Mouse (Mus musculus): ENCODE measurements at regions not wholly inside any gene's neighbourhood (a gene's known extent, or its start where the extent isn't known, plus 50 kb on each side); places are given as distances from the start of the nearest gene placed in this dataset.

DNA sequence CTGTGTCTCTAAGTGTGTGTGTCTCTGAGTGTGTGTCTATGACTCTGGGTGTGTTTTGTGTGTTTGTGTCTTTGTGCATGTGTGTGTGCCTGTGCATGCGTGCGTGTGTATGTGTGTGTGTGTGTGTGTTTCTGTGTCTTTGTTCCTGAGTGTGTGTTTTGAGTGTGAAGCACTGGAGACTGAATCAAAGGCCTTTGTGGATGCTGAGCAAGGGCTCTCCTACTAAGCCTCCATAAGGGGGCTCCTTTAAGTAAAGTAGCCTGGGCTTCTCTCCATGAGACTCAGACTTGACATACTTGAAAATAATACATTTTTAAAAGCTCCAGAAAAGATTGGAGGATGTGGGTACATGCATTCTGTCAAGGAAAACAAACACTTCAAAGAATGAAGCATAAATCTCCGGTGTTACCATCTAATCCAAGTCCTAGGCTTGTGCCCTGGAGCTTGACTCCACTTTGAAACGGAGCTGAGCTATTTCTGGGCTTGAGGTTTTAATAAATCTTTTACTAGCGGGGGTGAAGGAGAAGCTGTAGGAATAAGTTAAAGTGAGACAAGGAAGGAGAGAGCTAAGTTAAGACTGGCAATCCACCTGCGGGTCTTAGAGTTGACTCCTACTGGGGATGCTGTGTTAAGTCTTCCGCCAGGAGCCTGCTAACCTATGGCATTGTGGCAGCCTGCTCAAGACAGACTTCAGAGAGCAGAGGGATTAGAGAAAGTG, 73.8 kb upstream of the Il15 start:
- Histone ChIP-seq H3K9me3 (ENCODE audit: low read depth, low read length) (no peaks in the 10 kb centered on the region), H3K27me3 (ENCODE audit: insufficient read depth, low read length) (no peaks in the 10 kb centered on the region), H3K4me1 (ENCODE audit: insufficient read depth) (no peaks in the 10 kb centered on the region), H3K36me3 (ENCODE audit: insufficient read depth) (no peaks in the 10 kb centered on the region), H3K27ac (ENCODE audit: low read depth) (no peak overlapping the region), H3K9ac (no peak overlapping the region), H3K4me3 (ENCODE audit: low read depth, low read length) (no peak overlapping the region), H3K4me2 (no peak overlapping the region)
- WGBS = 34% methylated on average over 7 of the region's 7 CpGs
- DNase-seq (no peak), ATAC-seq (ENCODE audit: insufficient read depth) (no peak)
- no peak for TF ChIP-seq CTCF (IDR thresholded peaks at IDR 0.05; ENCODE audit: low read depth)

DNA sequence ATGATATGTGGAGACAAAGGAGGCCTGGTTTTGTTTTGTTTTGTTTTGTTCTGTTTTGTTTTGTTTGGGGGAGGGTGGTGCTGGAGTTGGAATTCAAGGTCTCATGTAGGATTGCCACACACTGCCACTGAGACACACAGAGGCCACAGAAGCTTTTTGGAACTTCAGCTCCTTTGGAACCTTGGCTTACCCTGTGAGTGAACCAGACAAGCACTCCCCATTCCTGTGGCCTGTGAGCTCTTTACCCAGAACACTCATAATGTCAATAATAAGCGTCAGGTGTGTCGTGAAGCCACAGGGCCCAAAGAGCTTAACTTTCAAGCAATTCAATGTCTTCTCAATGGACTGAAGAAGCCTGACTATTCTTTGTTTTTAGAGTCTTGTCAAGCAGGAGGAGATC, 70.2 kb upstream of the Il15 start:
- no peak for ATAC-seq (ENCODE audit: insufficient read depth)
- Histone ChIP-seq H3K4me1 (ENCODE audit: insufficient read depth) (no peaks in the 10 kb centered on the region), H3K4me3 (ENCODE audit: low read depth, low read length) (no peak overlapping the region), H3K27ac (ENCODE audit: low read depth) (no peak overlapping the region), H3K9ac (no peak overlapping the region), H3K4me2 (no peak overlapping the region), H3K9me3 (ENCODE audit: low read depth, low read length) (no peaks in the 10 kb centered on the region), H3K36me3 (ENCODE audit: insufficient read depth) (no peaks in the 10 kb centered on the region), H3K27me3 (ENCODE audit: insufficient read depth, low read length) (no peaks in the 10 kb centered on the region)
- no peak for TF ChIP-seq CTCF (IDR thresholded peaks at IDR 0.05; ENCODE audit: low read depth)
- DNase-seq = no peak
- WGBS = 57% methylated on average over 2 of the region's 2 CpGs

DNA sequence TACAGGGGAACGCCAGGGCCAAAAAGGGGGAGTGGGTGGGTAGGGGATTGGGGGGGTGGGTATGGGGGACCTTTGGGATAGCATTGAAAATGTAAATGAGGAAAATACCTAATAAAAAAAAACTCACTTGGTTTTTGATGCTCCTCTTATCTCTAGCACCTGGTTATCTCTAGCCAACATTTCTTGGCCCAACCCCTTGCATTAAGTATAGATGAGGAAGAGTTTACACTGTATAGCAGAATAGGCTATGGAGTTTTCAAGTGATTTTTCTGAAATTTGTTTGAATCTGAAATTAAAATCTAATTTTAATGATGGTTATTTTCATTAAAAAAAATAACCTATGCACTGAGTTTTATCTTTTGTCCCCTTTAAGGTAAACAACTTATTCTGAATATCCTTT, 68.8 kb upstream of the Il15 start:
- H3K4me1 ChIP-seq (ENCODE audit: insufficient read depth) = no peaks in the 10 kb centered on the region
- H3K27me3 ChIP-seq (ENCODE audit: insufficient read depth, low read length) = no peaks in the 10 kb centered on the region
- no peak overlapping the region for H3K4me3 ChIP-seq (ENCODE audit: low read depth, low read length)
- H3K9me3 ChIP-seq (ENCODE audit: low read depth, low read length) = no peaks in the 10 kb centered on the region
- no CpG with 5 or more reads among the region's 1 CpGs for WGBS
- no peak for TF ChIP-seq CTCF (IDR thresholded peaks at IDR 0.05; ENCODE audit: low read depth)
- ATAC-seq (ENCODE audit: insufficient read depth) (no peak), DNase-seq (no peak)
- H3K9ac ChIP-seq = no peak overlapping the region
- H3K36me3 ChIP-seq (ENCODE audit: insufficient read depth) = no peaks in the 10 kb centered on the region
- no peak overlapping the region for H3K27ac ChIP-seq (ENCODE audit: low read depth)
- no peak overlapping the region for H3K4me2 ChIP-seq

DNA sequence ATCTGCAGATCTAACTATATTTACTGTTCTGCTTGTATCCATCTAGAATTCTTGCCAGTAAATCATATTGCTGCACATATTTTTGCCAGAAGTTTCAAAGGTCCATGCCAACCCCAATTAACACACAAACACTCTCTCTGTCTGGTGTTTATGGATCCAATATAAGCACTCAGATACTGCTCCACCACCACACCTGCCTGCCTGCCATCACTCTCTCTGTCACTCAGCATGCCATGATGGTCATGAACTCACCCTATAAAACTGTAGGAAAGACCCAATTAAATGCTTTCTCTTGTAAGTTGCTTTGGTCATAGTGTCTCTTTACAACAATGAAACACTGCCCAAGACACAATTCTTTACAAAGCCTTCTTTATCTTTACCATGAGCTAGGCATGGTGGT, 66.8 kb upstream of the Il15 start:
- Histone ChIP-seq H3K4me2 (no peak overlapping the region), H3K4me3 (ENCODE audit: low read depth, low read length) (no peak overlapping the region), H3K4me1 (ENCODE audit: insufficient read depth) (no peaks in the 10 kb centered on the region), H3K27ac (ENCODE audit: low read depth) (no peak overlapping the region), H3K9ac (no peak overlapping the region), H3K27me3 (ENCODE audit: insufficient read depth, low read length) (no peaks in the 10 kb centered on the region), H3K36me3 (ENCODE audit: insufficient read depth) (no peaks in the 10 kb centered on the region), H3K9me3 (ENCODE audit: low read depth, low read length) (no peaks in the 10 kb centered on the region)
- DNase-seq = no peak
- no peak for ATAC-seq (ENCODE audit: insufficient read depth)
- TF ChIP-seq CTCF (IDR thresholded peaks at IDR 0.05; ENCODE audit: low read depth) = no peak

DNA sequence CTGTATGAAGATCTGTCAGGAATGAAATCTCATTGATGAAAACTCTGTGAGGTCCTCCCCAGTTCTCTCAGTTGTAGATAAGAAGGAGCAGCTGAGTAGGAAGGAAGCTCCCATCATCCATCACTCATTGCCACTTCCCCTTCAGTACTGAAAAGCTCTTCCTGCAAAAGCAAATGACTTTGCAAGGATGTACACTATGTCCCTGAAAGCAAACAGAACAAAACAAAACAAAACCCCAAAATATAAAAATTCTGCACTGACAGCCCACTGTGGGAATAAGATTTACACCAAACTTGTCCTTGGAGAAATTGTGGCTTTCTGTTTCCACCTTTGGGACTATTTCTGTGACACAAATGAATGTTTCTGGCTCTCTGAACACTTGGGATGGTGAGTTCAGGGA, 59.8 kb upstream of the Il15 start:
- TF ChIP-seq CTCF (IDR thresholded peaks at IDR 0.05; ENCODE audit: low read depth) = no peak
- H3K4me3 ChIP-seq (ENCODE audit: low read depth, low read length) = no peak overlapping the region
- peak; percentile 11 for DNase-seq

DNA sequence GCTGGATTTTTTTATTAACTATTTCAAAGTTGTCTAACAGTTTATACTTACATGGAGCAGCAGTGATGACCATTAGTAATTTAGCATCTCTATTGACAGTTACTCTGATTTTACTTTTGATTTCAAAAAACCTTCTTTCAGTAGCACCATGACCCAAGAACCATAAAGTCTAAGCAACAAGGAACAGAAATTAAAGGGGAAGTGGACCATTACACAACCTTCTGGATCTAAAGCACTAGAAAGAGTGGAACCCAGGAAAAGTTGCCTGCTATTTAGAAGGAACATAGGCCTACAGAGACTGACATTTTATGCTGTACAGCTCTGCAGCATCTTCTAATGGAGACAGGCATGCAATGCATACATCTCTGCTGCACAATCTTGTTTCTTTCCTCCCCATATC, 56.0 kb upstream of the Il15 start:
- Histone ChIP-seq H3K27ac (ENCODE audit: low read depth) (no peak overlapping the region), H3K9ac (no peak overlapping the region), H3K4me1 (ENCODE audit: insufficient read depth) (no peaks in the 10 kb centered on the region), H3K27me3 (ENCODE audit: insufficient read depth, low read length) (no peaks in the 10 kb centered on the region), H3K36me3 (ENCODE audit: insufficient read depth) (no peaks in the 10 kb centered on the region), H3K9me3 (ENCODE audit: low read depth, low read length) (no peaks in the 10 kb centered on the region), H3K4me3 (ENCODE audit: low read depth, low read length) (no peak overlapping the region), H3K4me2 (no peak overlapping the region)
- ATAC-seq (ENCODE audit: insufficient read depth) (no peak), DNase-seq (no peak)
- no peak for TF ChIP-seq CTCF (IDR thresholded peaks at IDR 0.05; ENCODE audit: low read depth)

More for the DNA sequence above, 59.8 kb upstream of the Il15 start:
- H3K36me3 ChIP-seq (ENCODE audit: insufficient read depth) = no peaks in the 10 kb centered on the region
- H3K4me1 ChIP-seq (ENCODE audit: insufficient read depth) = no peaks in the 10 kb centered on the region
- H3K27me3 ChIP-seq (ENCODE audit: insufficient read depth, low read length) = no peaks in the 10 kb centered on the region
- ATAC-seq (ENCODE audit: insufficient read depth) = no peak
- no peak overlapping the region for H3K27ac ChIP-seq (ENCODE audit: low read depth)
- no peak overlapping the region for H3K9ac ChIP-seq
- H3K4me2 ChIP-seq = no peak overlapping the region
- no peaks in the 10 kb centered on the region for H3K9me3 ChIP-seq (ENCODE audit: low read depth, low read length)

DNA sequence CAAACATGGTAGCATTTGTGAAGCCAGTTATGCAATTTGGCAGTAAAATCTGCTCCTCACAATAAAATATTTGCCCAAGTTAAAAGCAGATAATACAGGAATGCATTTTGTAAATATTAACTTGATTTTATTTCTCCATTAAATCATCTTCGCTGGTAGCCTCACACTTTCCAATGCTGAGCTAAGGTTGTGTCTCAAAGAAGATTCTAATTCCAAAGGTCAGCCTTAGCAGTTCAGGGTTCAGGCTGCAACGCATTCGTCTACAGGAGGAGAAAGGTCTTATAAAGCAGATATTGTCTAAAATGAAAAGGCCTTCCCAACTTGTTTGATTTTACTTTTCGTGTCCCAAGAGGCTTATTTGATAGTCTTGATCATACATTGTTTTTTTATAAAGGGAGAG, 51.0 kb upstream of the Il15 start:
- 60% methylated on average over 4 of the region's 4 CpGs for WGBS

More for the DNA sequence above, 51.0 kb upstream of the Il15 start:
- TF ChIP-seq CTCF (IDR thresholded peaks at IDR 0.05; ENCODE audit: low read depth) = no peak
- Histone ChIP-seq H3K9ac (no peak overlapping the region), H3K4me1 (ENCODE audit: insufficient read depth) (no peaks in the 10 kb centered on the region), H3K4me2 (no peak overlapping the region), H3K27ac (ENCODE audit: low read depth) (no peak overlapping the region), H3K4me3 (ENCODE audit: low read depth, low read length) (no peak overlapping the region), H3K9me3 (ENCODE audit: low read depth, low read length) (no peaks in the 10 kb centered on the region), H3K27me3 (ENCODE audit: insufficient read depth, low read length) (no peaks in the 10 kb centered on the region), H3K36me3 (ENCODE audit: insufficient read depth) (no peaks in the 10 kb centered on the region)
- ATAC-seq (ENCODE audit: insufficient read depth) (no peak), DNase-seq (no peak)

Measured in lung, embryonic 14.5 days (tissue).